Mouse (Mus musculus) ES-E14 (cell line): ENCODE measurements around the gene Mthfd1l.

Source experiments
- CHD2 ChIP-seq: IDR thresholded peaks from 2 replicates; pipeline ENCODE4 v1.6.1; 2014; ENCODE audit warnings: mild to moderate bottlenecking, low read depth, low read length, inconsistent platforms
- HCFC1 ChIP-seq: IDR thresholded peaks from 2 replicates; pipeline ENCODE4 v1.6.1; 2012; ENCODE audit warnings: low read length, inconsistent platforms, borderline replicate concordance; ENCODE audit not compliant: insufficient read depth
- MAFK ChIP-seq: IDR thresholded peaks from 2 replicates; pipeline ENCODE4 v1.6.1; 2014; ENCODE audit warnings: mild to moderate bottlenecking, low read depth, low read length, inconsistent platforms; ENCODE audit not compliant: insufficient read depth
- ZC3H11A ChIP-seq: IDR thresholded peaks from 2 replicates; pipeline ENCODE4 v1.6.1; 2012; ENCODE audit warnings: low read depth, mild to moderate bottlenecking, inconsistent platforms, low read length, borderline replicate concordance
- ZNF384 ChIP-seq: IDR thresholded peaks from 2 replicates; pipeline ENCODE4 v1.6.1; 2012; ENCODE audit warnings: low read depth, low read length, inconsistent platforms

GRCm38 (mm10) chr10:4057397-4057796 lies 84.5 kb downstream of the Mthfd1l start:
- no peak for TF ChIP-seq ZNF384
- TF ChIP-seq MAFK = no peak
- TF ChIP-seq CHD2 = no peak
- no peak for TF ChIP-seq ZC3H11A
- no peak for TF ChIP-seq HCFC1
